Mouse (Mus musculus) intestine, embryonic 14.5 days (tissue): ENCODE data around the gene 2700097O09Rik. TPM values are rescaled to one million over a fixed set of nuclear protein-coding genes. Genes with fewer than 3 reads are reported as not detected.

Experiments
- ATAC-seq: fragments of 200-750 bp; cut with Nextera tagmentation; replicated peaks from 2 replicates; pipeline ENCODE4 v1.8.0; 2017; ENCODE audit warnings: low read depth, moderate number of reproducible peaks, moderate TSS enrichment, moderate library complexity; ENCODE audit not compliant: low FRiP score, low TSS enrichment
- DNase-seq: peaks from one replicate; pipeline ENCODE4 v3.0.0-alpha.2; 2018; ENCODE audit warnings: low spot score
- H3K27ac ChIP-seq: fragments of 300-500 bp; sonication (generic); 2 replicates; pipeline ENCODE4 v1.5.1; 2014; ENCODE audit warnings: low read depth, mild to moderate bottlenecking, control low read depth
- H3K27me3 ChIP-seq: fragments of 300-500 bp; sonication (generic); replicated peaks from 2 replicates; pipeline ENCODE4 v1.6.1; 2014; ENCODE audit warnings: low read length, control low read depth; ENCODE audit not compliant: control insufficient read depth, insufficient read depth
- H3K36me3 ChIP-seq: fragments of 300-500 bp; sonication (generic); 2 replicates; pipeline ENCODE4 v1.6.1; 2014; ENCODE audit warnings: low read length, control low read depth; ENCODE audit not compliant: control insufficient read depth, insufficient read depth
- H3K4me1 ChIP-seq: fragments of 300-500 bp; sonication (generic); replicated peaks from 2 replicates; pipeline ENCODE4 v1.6.1; 2014; ENCODE audit warnings: low read length, control low read depth, mixed read lengths; ENCODE audit not compliant: control insufficient read depth, insufficient read depth
- H3K4me2 ChIP-seq: fragments of 300-500 bp; sonication (generic); 2 replicates; pipeline ENCODE4 v1.6.1; 2014; ENCODE audit warnings: low read length
- H3K4me3 ChIP-seq: fragments of 300-500 bp; sonication (generic); 2 replicates; pipeline ENCODE4 v1.5.1; 2014; ENCODE audit warnings: low read depth, low read length, control low read depth, mixed read lengths
- H3K9ac ChIP-seq: fragments of 300-500 bp; sonication (generic); 2 replicates; pipeline ENCODE4 v1.6.1; 2014; ENCODE audit warnings: mild to moderate bottlenecking, low read length
- H3K9me3 ChIP-seq: fragments of 300-500 bp; sonication (generic); 2 replicates; pipeline ENCODE4 v1.6.1; 2016; ENCODE audit warnings: low read length, control low read depth; ENCODE audit not compliant: control insufficient read depth
- WGBS: fragments of 180-500 bp; shearing (Covaris S2); extraction: QIAGEN DNeasy Blood & Tissue Kit; methylation state at CpG from one replicate; pipeline ENCODE4 v1.1.7; 2014; 5-methylcytosine and 5-hydroxymethylcytosine counted together
- polyA plus RNA-seq: library from polyadenylated mRNA; unstranded; fragments of >200 nt; fragmentation: Nextera tagmentation; extraction: Ambion mirVana; gene quantifications from 2 replicates; pipeline ENCODE4 v1.2.1, GENCODE M21; 2014

Gene 2700097O09Rik
- polyA plus RNA-seq, 1 experiment from 2014 or later: 29.0 TPM

- no peak overlapping the region for H3K27ac ChIP-seq
- peaks cover 14% of the 10 kb centered on the region for H3K36me3 ChIP-seq
- WGBS: 93% methylated on average over 7 of the region's 7 CpGs
- H3K9me3 ChIP-seq: no peaks in the 10 kb centered on the region
- no peak overlapping the region for H3K4me3 ChIP-seq
- DNase-seq: no peak
- H3K4me1 ChIP-seq: no peaks in the 10 kb centered on the region
- H3K4me2 ChIP-seq: no peak overlapping the region
- no peak for ATAC-seq
- H3K27me3 ChIP-seq: no peaks in the 10 kb centered on the region
- H3K9ac ChIP-seq: no peak overlapping the region
Measured at GRCm38 (mm10) chr12:55053267-55053666, 26.6 kb downstream of the 2700097O09Rik start.

- no peak overlapping the region for H3K9ac ChIP-seq
- H3K4me3 ChIP-seq: no peak overlapping the region
- ATAC-seq (no peak), DNase-seq (no peak)
- H3K4me2 ChIP-seq: no peak overlapping the region
- no peaks in the 10 kb centered on the region for H3K4me1 ChIP-seq
- no peaks in the 10 kb centered on the region for H3K27me3 ChIP-seq
- 90% methylated on average over 8 of the region's 8 CpGs for WGBS
- H3K36me3 ChIP-seq: peaks cover 10% of the 10 kb centered on the region; the same call in 1 of the 2 replicates
- H3K9me3 ChIP-seq: no peaks in the 10 kb centered on the region
- H3K27ac ChIP-seq: no peak overlapping the region
Measured at GRCm38 (mm10) chr12:55051210-55052173, 28.4 kb downstream of the 2700097O09Rik start.

- Histone ChIP-seq H3K4me2 (no peak overlapping the region), H3K27me3 (no peaks in the 10 kb centered on the region), H3K36me3 (peaks cover 16% of the 10 kb centered on the region; the same call in 1 of the 2 replicates), H3K27ac (no peak overlapping the region), H3K4me3 (no peak overlapping the region), H3K9ac (no peak overlapping the region), H3K4me1 (no peaks in the 10 kb centered on the region), H3K9me3 (no peaks in the 10 kb centered on the region)
- DNase-seq: no peak
- no peak for ATAC-seq
- 94% methylated on average over 8 of the region's 8 CpGs for WGBS
Measured at GRCm38 (mm10) chr12:55049731-55050353, 30.1 kb downstream of the 2700097O09Rik start.

GRCm38 (mm10) chr12:55041011-55041410, 38.9 kb downstream of the 2700097O09Rik start:
- 74% methylated on average over 15 of the region's 15 CpGs for WGBS
- H3K27ac ChIP-seq: no peak overlapping the region
- no peak for DNase-seq
- no peak overlapping the region for H3K4me3 ChIP-seq
- ATAC-seq: no peak
- peaks cover 16% of the 10 kb centered on the region; the same call in 1 of the 2 replicates for H3K36me3 ChIP-seq
- no peaks in the 10 kb centered on the region for H3K4me1 ChIP-seq
- H3K27me3 ChIP-seq: no peaks in the 10 kb centered on the region
- no peak overlapping the region for H3K4me2 ChIP-seq
- no peak overlapping the region for H3K9ac ChIP-seq
- no peaks in the 10 kb centered on the region for H3K9me3 ChIP-seq

GRCm38 (mm10) chr12:55027088-55027487, 52.8 kb downstream of the 2700097O09Rik start:
- WGBS: 39% methylated on average over 3 of the region's 3 CpGs
- no peak for DNase-seq

GRCm38 (mm10) chr12:55023284-55023683, 56.6 kb downstream of the 2700097O09Rik start:
- 80% methylated on average over 2 of the region's 2 CpGs for WGBS
- H3K27ac ChIP-seq: no peak overlapping the region
- H3K4me2 ChIP-seq: no peak overlapping the region
- H3K9ac ChIP-seq: no peak overlapping the region
- no peaks in the 10 kb centered on the region for H3K4me1 ChIP-seq
- ATAC-seq: no peak
- H3K36me3 ChIP-seq: no peaks in the 10 kb centered on the region
- no peak for DNase-seq
- no peak overlapping the region for H3K4me3 ChIP-seq
- no peaks in the 10 kb centered on the region for H3K27me3 ChIP-seq
- no peaks in the 10 kb centered on the region for H3K9me3 ChIP-seq

More at GRCm38 (mm10) chr12:55027088-55027487, 52.8 kb downstream of the 2700097O09Rik start:
- no peaks in the 10 kb centered on the region for H3K36me3 ChIP-seq
- H3K4me3 ChIP-seq: no peak overlapping the region
- no peaks in the 10 kb centered on the region for H3K9me3 ChIP-seq
- H3K9ac ChIP-seq: no peak overlapping the region
- no peak for ATAC-seq
- no peaks in the 10 kb centered on the region for H3K27me3 ChIP-seq
- no peaks in the 10 kb centered on the region for H3K4me1 ChIP-seq
- no peak overlapping the region for H3K4me2 ChIP-seq
- H3K27ac ChIP-seq: no peak overlapping the region

- no peaks in the 10 kb centered on the region for H3K9me3 ChIP-seq
- no peak overlapping the region for H3K4me3 ChIP-seq
- H3K4me1 ChIP-seq: no peaks in the 10 kb centered on the region
- H3K4me2 ChIP-seq: no peak overlapping the region
- 88% methylated on average over 7 of the region's 7 CpGs for WGBS
- no peak for ATAC-seq
- DNase-seq: no peak
- no peak overlapping the region for H3K9ac ChIP-seq
- no peaks in the 10 kb centered on the region for H3K36me3 ChIP-seq
- no peak overlapping the region for H3K27ac ChIP-seq
- H3K27me3 ChIP-seq: no peaks in the 10 kb centered on the region
Measured at GRCm38 (mm10) chr12:55019421-55019877, 60.5 kb downstream of the 2700097O09Rik start.

GRCm38 (mm10) chr12:55017119-55017721, 62.7 kb downstream of the 2700097O09Rik start:
- ATAC-seq (no peak), DNase-seq (no peak)
- Histone ChIP-seq H3K4me2 (no peak overlapping the region), H3K9me3 (no peaks in the 10 kb centered on the region), H3K27me3 (no peaks in the 10 kb centered on the region), H3K9ac (no peak overlapping the region), H3K27ac (no peak overlapping the region), H3K36me3 (no peaks in the 10 kb centered on the region), H3K4me1 (no peaks in the 10 kb centered on the region), H3K4me3 (no peak overlapping the region)
- 76% methylated on average over 9 of the region's 9 CpGs for WGBS
